ENCODE assay signal across 19 mouse cellular contexts in the genomic region with DNA sequence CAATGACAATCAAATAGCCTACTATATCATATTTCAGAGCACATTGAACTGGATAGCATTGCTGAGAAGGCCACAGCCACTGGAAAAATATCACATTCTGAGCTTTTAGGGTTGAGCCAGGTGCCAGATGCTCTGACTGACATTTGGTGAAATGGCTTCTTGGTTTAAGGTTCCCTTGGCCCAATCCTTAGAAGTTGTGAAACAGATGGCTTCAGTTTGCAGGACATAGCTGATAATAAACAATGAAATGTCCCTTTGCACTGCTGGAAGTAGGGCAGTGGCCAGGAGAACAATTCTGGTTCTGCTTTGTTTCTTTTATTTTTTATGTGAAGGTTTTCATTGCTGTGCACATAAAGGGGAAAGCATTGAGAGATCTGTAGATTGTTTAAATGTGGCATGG.
"Had no signal": no experiment of that assay in that cellular context is flagged by ENCODE, and none has a peak within 500 bp of the region (broad histone marks: within the 10 kb centered on the region; RNA-seq: fewer than 3 reads in every experiment).

No protein-coding gene starts in this region.

- H3K4me3 ChIP-seq: limb, embryonic 12.5 days; limb, embryonic 15.5 days; midbrain, embryonic 13.5 days; myocyte; neural tube, embryonic 13.5 days had no signal

- H3K27me3 ChIP-seq: limb, embryonic 12.5 days; limb, embryonic 15.5 days; midbrain, embryonic 13.5 days; neural tube, embryonic 13.5 days had no signal

- H3K27ac ChIP-seq: limb, embryonic 12.5 days; limb, embryonic 15.5 days; liver, embryonic 14.5 days; macrophage; midbrain, embryonic 13.5 days; neural tube, embryonic 13.5 days had no signal

- H3K9me3 ChIP-seq: limb, embryonic 12.5 days; limb, embryonic 15.5 days; midbrain, embryonic 13.5 days; neural tube, embryonic 13.5 days had no signal

- DNase-seq: kidney, postnatal 14 days; kidney, postnatal 4 days; left cerebral cortex, postnatal 4 days; liver, postnatal 0 days; lung, embryonic 14.5 days; retina, postnatal 1 day; right cerebral cortex, postnatal 25 days; thymus, adult 18-20 months; thymus, postnatal 4 days had no signal

- H3K4me2 ChIP-seq: limb, embryonic 12.5 days; limb, embryonic 15.5 days; liver, embryonic 11.5 days; lung, embryonic 14.5 days; midbrain, embryonic 13.5 days; neural tube, embryonic 13.5 days had no signal

- H3K9ac ChIP-seq: limb, embryonic 12.5 days; limb, embryonic 15.5 days; liver, embryonic 14.5 days; liver, postnatal 0 days; lung, embryonic 14.5 days; midbrain, embryonic 13.5 days; neural tube, embryonic 13.5 days had no signal

- H3K36me3 ChIP-seq: limb, embryonic 12.5 days; limb, embryonic 15.5 days; midbrain, embryonic 13.5 days; neural tube, embryonic 13.5 days had no signal

- H3K4me1 ChIP-seq: limb, embryonic 12.5 days; limb, embryonic 15.5 days; midbrain, embryonic 13.5 days; neural tube, embryonic 13.5 days had no signal

- ATAC-seq: liver, postnatal 0 days; lung, postnatal 0 days; midbrain, embryonic 13.5 days; midbrain, embryonic 16.5 days had no signal
